Mouse (Mus musculus) fat pad, adult 2 months (tissue): ENCODE measurements around the gene Fbxw4.
"Not testable (repeated sequence)": the region's sequence is repeated elsewhere in the genome, so short reads cannot be mapped to it uniquely, and the experiment has no call there.

Experiments
- DNase-seq: peaks from one replicate; pipeline ENCODE4 v3.0.0-alpha.2; 2011; ENCODE audit warnings: low read depth, low spot score; ENCODE audit errors: extremely low read depth

The Fbxw4 gene

GRCm38 (mm10) chr19:45656810-45657595 lies 3.1 kb downstream of the Fbxw4 start:
- DNase-seq = no peak

- no peak for DNase-seq
These were observed 4.2 kb downstream of the Fbxw4 start for GRCm38 (mm10) chr19:45655870-45656269.

DNA sequence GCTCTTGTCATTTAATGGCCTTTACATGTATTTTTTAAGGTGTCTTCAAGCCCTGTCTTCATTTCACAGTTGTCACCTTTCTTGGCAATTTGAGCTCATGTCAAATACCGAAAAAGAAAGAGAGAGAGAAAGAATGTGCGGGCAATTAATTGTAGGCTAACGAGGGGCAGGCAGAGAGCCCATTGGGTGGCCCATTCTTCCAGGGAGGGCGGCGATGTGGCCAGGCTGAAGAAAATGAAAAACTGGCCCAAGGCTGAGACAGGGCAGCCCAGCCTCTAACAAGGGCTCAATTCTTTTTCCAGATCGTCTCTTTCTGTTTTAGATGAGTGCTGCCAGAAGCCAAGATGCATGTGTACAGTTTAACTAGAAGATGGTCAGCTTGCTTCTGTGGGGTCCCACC lies 6.1 kb downstream of the Fbxw4 start:
- DNase-seq = no peak

DNA sequence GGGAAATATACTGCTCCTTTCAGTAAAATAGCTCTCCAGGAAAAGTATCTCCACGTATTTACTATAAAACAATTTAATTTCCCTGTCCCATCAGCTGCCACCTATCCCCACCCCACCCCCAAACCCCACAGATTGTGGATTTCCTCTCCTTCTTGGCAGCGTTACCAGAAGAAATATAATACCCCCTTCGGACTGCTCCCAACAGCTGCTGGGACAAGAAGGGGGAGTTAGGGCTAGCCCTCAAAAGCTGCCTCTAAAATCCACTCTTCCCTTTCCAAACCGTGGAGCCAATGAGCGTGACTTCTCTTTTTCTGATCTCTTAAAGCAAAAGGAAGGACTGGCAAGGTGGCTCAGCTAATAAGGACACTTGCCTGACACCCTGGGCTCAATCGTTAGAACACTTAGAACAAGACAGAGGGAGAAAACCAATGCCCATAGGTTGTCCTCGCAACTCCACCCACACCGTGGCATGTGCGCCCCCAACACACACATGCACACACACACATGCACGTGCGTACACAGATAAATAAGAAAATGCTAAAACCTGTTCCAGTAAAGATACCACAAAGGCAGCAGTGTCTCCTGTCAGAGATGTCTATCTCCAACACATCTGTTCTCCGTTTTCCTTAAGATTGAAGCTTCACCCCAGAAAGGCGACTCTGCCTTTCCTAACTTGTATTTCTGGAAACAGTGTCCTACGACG lies 7.7 kb downstream of the Fbxw4 start:
- DNase-seq = no peak

DNA sequence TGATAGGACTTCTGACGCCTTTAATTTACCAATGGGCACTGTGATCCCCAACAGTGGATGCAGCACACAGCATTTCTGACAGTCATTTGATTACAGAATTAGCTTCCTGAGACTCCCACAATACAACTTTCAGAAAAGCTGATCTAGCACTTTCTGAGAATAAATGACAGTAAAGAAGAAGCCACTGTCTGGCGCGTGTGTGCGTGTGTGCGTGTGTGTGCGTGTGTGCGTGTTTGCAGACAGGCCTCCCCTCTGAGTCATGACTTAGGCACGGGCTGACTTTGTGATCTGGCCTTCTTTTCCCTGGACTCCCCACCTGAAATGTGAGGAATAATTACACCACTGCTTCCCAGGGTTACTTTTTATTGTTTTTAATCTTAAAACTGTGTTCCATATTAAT lies 8.6 kb downstream of the Fbxw4 start:
- DNase-seq = no peak

DNA sequence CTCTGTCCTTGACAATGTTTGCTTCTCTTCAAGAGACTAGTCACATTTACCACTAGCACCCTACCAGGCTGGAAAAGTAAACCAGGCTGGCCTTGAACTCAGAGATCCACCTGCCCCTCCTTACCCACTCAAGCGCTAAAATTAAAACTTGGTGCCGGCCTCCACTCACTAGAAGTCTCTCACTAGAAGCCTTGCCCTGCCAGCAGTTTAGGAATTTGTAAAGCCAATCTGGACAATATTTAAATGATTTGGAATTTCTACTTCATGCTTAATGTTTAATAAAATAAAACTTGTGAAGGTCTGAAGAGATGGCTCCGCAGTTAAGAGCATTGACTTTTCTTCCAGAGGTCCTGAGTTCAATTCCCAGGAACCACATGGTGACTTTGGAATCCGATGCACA lies 10.3 kb downstream of the Fbxw4 start:
- DNase-seq = no peak

DNA sequence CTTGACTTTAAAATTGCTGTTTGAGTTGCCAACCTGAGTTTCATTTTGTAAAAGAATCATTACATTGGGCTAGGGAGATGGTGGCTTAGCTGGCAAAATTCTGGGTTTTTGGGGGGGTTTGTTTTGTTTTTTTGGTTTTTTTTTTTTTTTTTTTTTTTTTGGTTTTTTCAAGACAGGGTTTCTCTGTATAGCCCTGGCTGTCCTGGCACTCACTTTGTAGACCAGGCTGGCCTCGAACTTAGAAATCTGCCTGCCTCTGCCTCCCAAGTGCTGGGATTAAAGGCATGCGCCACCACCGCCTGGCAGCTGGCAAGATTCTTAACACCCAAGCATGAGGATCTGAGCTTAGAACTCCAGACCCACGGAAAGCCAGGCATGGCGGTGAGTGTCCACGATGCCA lies 11.6 kb downstream of the Fbxw4 start:
- DNase-seq = not testable (repeated sequence)

- DNase-seq = no peak
These were observed 13.2 kb downstream of the Fbxw4 start for GRCm38 (mm10) chr19:45646866-45647265.

DNA sequence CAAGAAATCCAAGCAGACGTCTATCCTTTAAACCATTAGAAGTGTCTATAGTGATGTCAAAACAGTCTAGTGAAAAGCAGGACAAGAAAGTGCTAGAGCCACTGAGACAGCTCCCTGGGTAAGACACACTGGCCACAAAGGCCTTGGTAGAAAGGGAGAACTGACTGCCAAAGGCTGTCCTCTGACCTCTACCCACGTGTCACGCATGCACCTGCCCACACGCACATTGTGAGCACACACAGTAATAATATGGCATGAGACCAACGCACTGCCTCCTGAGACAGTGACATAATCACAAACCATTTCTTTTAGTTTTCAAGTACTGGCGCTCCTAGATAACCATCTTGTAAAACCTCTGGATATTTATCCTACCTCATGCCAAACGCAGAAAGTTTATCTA lies 19.4 kb downstream of the Fbxw4 start:
- DNase-seq = no peak

GRCm38 (mm10) chr19:45635960-45636359 lies 24.2 kb downstream of the Fbxw4 start:
- DNase-seq = no peak

DNA sequence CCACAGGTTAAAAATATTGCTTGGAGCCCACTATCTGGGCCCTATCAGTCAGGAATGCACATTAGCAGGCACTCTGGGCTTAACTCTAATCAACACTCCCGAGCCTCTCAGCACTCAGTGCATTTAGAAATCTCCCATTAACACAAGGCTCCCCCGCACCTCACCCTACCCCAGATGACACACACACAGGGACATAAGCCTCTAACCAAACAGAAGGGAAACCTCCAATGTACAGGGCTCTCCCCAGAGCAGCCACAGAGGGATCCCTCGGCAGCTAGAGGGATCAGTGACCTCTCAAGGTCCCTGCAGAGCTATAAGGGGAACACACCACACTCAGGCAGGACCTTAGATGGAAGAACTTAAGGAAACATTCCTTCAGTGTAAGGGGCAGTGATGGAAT lies 28.5 kb downstream of the Fbxw4 start:
- no peak for DNase-seq

GRCm38 (mm10) chr19:45630953-45631352 lies 29.2 kb downstream of the Fbxw4 start:
- DNase-seq = no peak

- no peak for DNase-seq
These were observed 30.9 kb downstream of the Fbxw4 start for GRCm38 (mm10) chr19:45629219-45629618.

- no peak for DNase-seq
These were observed 31.5 kb downstream of the Fbxw4 start for GRCm38 (mm10) chr19:45628649-45629048.

DNA sequence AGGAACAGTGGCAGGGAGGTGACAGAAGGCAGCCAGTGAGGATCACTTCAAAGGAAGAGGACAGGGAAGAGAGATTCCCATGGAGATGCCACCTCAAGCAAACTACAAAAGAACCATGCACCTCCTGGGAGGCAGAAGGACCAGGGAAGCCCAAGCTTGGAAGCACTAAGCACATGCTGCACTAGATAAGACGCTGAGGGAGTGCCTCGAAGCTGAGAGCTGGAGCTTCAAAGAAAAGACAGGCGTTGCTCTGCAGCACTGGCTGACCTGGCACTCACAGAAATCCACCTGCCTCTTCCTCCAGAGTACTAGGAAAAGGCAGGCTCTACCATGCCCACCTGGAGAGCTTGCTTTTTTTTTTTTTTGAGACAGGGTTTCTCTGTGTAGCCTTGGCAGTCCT lies 33.1 kb downstream of the Fbxw4 start:
- no peak for DNase-seq

- DNase-seq = no peak
These were observed 36.4 kb downstream of the Fbxw4 start for GRCm38 (mm10) chr19:45623710-45624109.

DNA sequence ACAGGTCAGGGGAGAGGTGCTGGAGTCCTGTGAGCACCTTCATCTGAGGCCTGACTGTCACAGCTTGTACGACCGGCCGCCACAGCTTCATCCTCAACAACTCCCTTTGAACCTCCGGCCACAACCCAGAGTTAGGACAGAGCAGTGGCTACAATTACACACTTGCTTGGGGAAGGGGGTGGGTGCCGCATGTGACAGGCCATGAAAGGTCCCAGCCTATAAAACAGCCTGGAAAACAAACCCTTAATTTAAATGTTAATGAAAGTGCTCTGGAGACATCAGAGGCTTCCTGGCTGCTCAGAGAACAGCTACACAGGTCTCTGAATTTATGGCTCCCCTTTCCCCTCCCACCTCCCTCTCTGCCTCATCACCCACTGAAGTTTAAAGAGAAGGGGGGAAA lies 38.0 kb downstream of the Fbxw4 start:
- no peak for DNase-seq

GRCm38 (mm10) chr19:45621061-45621460 lies 39.1 kb downstream of the Fbxw4 start:
- no peak for DNase-seq

DNA sequence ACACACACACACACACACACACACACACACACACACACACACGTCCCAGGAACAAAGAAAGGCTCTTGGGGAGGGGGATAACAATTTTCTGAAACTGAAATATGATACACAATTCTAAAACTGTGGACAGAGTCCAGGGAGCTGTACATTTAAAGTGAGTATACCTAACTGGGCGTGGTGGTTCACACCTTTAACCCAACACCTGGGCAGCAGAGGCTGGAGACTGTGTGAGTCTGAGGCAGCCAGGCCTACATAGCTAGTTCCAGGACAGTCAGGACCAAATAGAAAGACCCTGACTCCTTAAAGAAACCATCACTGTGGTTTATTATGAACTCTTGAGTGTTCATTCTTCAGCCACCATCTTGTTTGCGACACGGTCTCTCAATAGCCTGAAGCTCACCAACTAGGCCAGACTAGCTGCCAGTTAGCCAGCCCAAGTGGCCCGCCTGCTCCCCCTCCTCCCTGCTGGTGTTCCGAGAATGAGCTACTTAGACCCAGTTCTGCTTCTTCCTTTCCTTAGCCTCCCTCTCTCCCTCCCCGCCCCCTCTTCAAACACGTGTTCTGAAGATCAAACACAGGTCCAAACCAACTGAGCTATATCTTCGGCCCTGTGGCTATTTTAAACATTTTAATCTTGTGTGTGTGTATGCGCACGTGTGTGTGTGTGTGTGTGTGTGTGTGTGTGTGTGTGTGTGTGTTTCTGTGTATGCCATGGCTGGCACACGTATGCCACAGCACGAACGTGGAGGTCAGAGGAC lies 40.2 kb downstream of the Fbxw4 start:
- no peak for DNase-seq

- no peak for DNase-seq
These were observed 41.9 kb downstream of the Fbxw4 start for GRCm38 (mm10) chr19:45618184-45618583.

- DNase-seq = no peak
These were observed 43.4 kb downstream of the Fbxw4 start for GRCm38 (mm10) chr19:45616735-45617134.

DNA sequence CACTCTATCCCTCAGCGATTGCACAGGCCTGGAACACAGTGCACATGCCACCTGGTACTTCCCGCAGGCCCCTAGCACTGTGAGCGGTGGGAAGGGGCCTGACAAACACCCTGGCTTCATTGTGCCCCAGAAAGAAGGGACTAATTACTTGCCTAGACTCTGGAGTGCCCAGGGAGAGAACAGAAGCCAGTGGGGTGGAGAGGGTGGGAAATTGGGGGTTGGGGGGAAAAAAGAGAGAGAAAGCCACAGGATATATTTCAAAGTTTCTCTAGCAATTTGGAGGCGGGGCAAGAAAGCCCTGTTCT lies 43.9 kb downstream of the Fbxw4 start:
- DNase-seq = no peak
